Mouse (Mus musculus): Measurements from ENCODE around the gene Klf17.
"Not testable (repeated sequence)": the region's sequence is repeated elsewhere in the genome, so short reads cannot be mapped to it uniquely, and the experiment has no call there.

The Klf17 gene

DNA sequence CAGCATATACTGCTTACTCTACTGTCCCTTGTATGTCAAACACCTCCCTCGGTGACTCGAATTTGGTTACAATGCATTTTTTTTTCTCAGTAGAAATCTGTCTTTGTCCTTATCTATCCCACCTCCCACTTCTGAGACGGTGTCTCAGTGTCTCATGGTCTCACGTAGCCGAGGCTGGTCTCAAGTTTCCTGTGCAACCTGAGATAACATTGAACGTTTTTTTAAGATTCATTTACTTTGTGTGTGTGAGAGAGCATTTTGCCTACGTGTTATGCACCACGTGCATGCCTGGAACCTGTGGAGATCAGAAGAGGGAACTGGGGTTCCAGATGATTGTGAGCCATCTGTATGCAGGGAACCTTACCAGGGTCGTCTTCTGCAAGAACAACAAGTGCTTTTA lies 7.5 kb upstream of the Klf17 start:
- no peaks in the 10 kb centered on the region for H3K9me3 ChIP-seq (ENCODE audit: low read length)
- no peak for TF ChIP-seq POU5F1 (IDR thresholded peaks at IDR 0.05; ENCODE audit: borderline replicate concordance, low read length)
- no peak for TF ChIP-seq CTCF (conservative IDR thresholded peaks at IDR 0.05; ENCODE audit: low read length)
- TF ChIP-seq NANOG (IDR thresholded peaks at IDR 0.05; ENCODE audit: borderline replicate concordance, low read length) = no peak
- H3K4me1 ChIP-seq (replicated peaks; ENCODE audit: low read depth, low read length) = no peaks in the 10 kb centered on the region
- no peaks in the 10 kb centered on the region for H3K27me3 ChIP-seq (ENCODE audit: insufficient read depth, low read length)
- H3K4me3 ChIP-seq (replicated peaks; ENCODE audit: low read length) = no peak overlapping the region
- no peaks in the 10 kb centered on the region for H3K36me3 ChIP-seq (ENCODE audit: insufficient read depth, low read length)

DNA sequence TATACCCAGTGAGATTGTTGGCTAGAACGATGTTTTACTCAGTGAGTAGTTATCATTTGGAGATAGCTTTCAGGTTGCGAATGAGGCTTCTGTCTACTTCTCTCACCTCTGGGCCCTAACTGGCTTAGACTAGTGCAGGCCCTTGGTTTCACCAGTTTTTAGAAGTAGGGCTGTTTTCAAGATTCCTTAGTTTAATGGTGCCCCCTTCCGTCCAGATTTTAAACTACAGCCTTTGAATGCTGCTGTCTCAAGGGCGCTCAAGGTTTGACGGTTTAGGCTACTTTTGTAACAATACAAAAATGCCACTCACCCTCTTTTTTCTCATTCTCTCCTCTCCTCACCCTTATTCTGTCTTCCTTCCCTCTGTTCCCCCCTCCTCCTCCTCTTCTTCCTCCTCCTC lies 5.5 kb upstream of the Klf17 start:
- TF ChIP-seq CTCF (conservative IDR thresholded peaks at IDR 0.05; ENCODE audit: low read length) (peak; percentile 61), POU5F1 (IDR thresholded peaks at IDR 0.05; ENCODE audit: borderline replicate concordance, low read length) (no peak)
- Histone ChIP-seq H3K4me3 (replicated peaks; ENCODE audit: low read length) (no peak overlapping the region), H3K27me3 (ENCODE audit: insufficient read depth, low read length) (no peaks in the 10 kb centered on the region), H3K9me3 (ENCODE audit: low read length) (no peaks in the 10 kb centered on the region), H3K36me3 (ENCODE audit: insufficient read depth, low read length) (no peaks in the 10 kb centered on the region), H3K4me1 (replicated peaks; ENCODE audit: low read depth, low read length) (no peaks in the 10 kb centered on the region)

DNA sequence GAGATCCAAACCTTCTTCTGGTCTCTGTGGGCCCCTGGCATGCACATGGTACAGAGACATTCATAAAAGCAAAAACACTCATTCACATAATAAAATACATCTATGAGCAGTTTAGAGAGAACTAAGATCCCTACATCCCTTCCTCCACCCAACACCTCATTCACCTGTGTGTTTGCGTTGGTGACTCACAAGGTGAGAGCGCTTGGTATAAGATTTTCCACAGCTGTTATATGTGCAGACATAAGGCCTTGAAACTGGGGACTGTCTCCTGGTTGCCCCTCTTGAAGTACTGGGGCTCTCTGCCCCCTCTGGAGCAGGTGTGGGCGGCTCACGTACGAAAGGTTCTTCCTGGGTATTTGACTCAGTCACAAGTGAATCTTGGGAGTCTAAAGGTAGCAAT lies 5.3 kb downstream of the Klf17 start:
- Histone ChIP-seq H3K27me3 (ENCODE audit: insufficient read depth, low read length) (peaks cover 5% of the 10 kb centered on the region), H3K9me3 (ENCODE audit: low read length) (no peaks in the 10 kb centered on the region), H3K4me1 (replicated peaks; ENCODE audit: low read depth, low read length) (no peaks in the 10 kb centered on the region), H3K4me3 (replicated peaks; ENCODE audit: low read length) (no peak overlapping the region), H3K36me3 (ENCODE audit: insufficient read depth, low read length) (no peaks in the 10 kb centered on the region)
- TF ChIP-seq CTCF (conservative IDR thresholded peaks at IDR 0.05; ENCODE audit: low read length) (no peak), NANOG (IDR thresholded peaks at IDR 0.05; ENCODE audit: borderline replicate concordance, low read length) (no peak)

DNA sequence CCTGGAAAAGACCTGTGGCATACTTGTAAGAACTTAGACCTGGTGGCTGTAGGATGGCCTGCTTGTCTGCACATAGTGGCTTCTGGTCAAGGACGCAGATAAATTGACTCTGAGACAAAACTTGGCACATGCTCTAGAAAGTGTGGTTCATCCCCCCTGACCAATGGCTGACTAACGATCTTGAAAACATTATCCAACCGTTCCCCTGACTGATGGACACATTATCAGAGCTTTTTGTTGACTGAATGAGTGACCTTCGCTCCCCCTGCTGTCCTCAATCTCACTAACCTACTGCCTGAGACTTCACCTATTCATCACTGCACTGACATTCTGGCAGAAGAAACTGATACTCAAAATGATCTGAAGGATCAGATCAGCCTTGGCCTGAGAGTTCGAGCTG lies 13.0 kb downstream of the Klf17 start:
- H3K4me3 ChIP-seq (replicated peaks; ENCODE audit: low read length); H3K36me3 ChIP-seq (ENCODE audit: insufficient read depth, low read length); H3K27me3 ChIP-seq (ENCODE audit: insufficient read depth, low read length); H3K4me1 ChIP-seq (replicated peaks; ENCODE audit: low read depth, low read length): not testable (repeated sequence)
- peaks cover 13% of the 10 kb centered on the region for H3K9me3 ChIP-seq (ENCODE audit: low read length)

DNA sequence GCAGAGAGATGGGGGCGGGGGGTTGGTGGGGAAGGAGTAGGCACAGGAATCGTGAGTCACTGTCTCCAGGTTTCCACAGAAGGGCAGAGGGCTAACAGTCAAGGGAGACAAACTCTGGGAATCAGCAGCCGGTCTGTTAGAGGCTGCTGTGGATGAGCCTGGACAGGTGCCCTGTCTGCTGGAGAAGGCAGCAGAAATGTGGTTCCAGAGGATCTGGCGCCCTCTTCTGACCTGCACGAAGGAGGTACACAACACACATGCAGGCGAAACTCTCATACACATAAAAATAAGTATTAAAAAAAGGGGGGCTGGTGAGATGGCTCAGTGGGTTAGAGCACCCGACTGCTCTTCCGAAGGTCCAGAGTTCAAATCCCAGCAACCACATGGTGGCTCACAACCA lies 27.9 kb downstream of the Klf17 start:
- Histone ChIP-seq H3K9me3 (ENCODE audit: low read length) (peaks cover 4% of the 10 kb centered on the region), H3K4me3 (replicated peaks; ENCODE audit: low read length) (no peak overlapping the region), H3K36me3 (ENCODE audit: insufficient read depth, low read length) (no peaks in the 10 kb centered on the region), H3K4me1 (replicated peaks; ENCODE audit: low read depth, low read length) (no peaks in the 10 kb centered on the region), H3K27me3 (ENCODE audit: insufficient read depth, low read length) (0 out of 2 replicates have a peak, but pooled peaks cover 3% of the 10 kb centered on the region)
- TF ChIP-seq CTCF (conservative IDR thresholded peaks at IDR 0.05; ENCODE audit: low read length) (peak; percentile 33), NANOG (IDR thresholded peaks at IDR 0.05; ENCODE audit: borderline replicate concordance, low read length) (no peak)

DNA sequence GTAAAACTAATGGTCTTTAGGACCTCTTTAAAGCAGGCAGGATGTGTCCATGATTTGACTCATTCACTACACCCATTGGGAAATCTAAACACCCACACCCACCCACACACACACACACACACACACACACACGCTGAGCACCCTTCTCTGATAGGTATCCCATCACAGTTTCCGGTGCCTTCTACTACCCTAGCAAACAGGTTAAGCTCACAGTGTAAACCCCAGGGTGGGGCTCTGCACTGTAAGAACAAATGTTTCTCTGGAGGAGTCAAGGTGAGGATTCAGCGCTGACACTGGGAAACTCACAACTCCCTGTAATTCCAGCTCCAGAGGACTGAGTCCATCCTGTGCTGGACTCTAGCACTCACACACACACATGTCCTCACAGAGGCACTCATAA lies 33.5 kb downstream of the Klf17 start:
- TF ChIP-seq POU5F1 (IDR thresholded peaks at IDR 0.05; ENCODE audit: borderline replicate concordance, low read length) (no peak), NANOG (IDR thresholded peaks at IDR 0.05; ENCODE audit: borderline replicate concordance, low read length) (no peak), CTCF (conservative IDR thresholded peaks at IDR 0.05; ENCODE audit: low read length) (no peak)
- H3K9me3 ChIP-seq (ENCODE audit: low read length) = no peaks in the 10 kb centered on the region
- no peak overlapping the region for H3K4me3 ChIP-seq (replicated peaks; ENCODE audit: low read length)
- peaks cover 10% of the 10 kb centered on the region for H3K27me3 ChIP-seq (ENCODE audit: insufficient read depth, low read length)
- H3K36me3 ChIP-seq (ENCODE audit: insufficient read depth, low read length) = no peaks in the 10 kb centered on the region
- 0 out of 2 replicates have a peak, but pooled peaks cover 2% of the 10 kb centered on the region for H3K4me1 ChIP-seq (replicated peaks; ENCODE audit: low read depth, low read length)

DNA sequence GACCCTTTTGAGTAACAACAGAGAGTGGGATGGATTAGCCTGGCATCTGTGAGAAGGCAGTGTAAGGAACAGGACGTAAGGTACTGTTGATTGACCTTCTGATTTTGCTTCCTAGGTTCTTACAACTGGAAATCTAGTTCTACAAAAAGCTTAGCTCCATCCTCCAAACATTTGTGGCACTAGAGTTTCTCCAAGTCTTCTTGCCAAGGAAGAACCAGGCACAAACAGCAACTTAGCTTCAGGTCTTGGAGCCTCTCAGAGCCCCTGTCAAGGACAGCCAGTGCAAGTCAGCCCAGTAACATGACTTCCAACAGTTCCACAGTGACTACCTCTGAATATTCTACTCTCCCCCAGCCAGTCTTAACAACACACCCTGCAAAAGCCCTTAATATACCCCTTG lies 41.3 kb downstream of the Klf17 start, which contains the start of gene Gm12845:
Gene Gm12845, plus strand, starts transcription at position 301 of the 400 bp plus-strand sequence.
- Histone ChIP-seq H3K36me3 (ENCODE audit: insufficient read depth, low read length) (no peaks in the 10 kb centered on the region), H3K4me3 (replicated peaks; ENCODE audit: low read length) (no peak within 1 kb of the TSS), H3K27me3 (ENCODE audit: insufficient read depth, low read length) (peaks cover 4% of the 10 kb centered on the region), H3K9me3 (ENCODE audit: low read length) (no peaks in the 10 kb centered on the region), H3K4me1 (replicated peaks; ENCODE audit: low read depth, low read length) (no peaks in the 10 kb centered on the region)
- TF ChIP-seq CTCF (conservative IDR thresholded peaks at IDR 0.05; ENCODE audit: low read length) (no peak), POU5F1 (IDR thresholded peaks at IDR 0.05; ENCODE audit: borderline replicate concordance, low read length) (no peak), NANOG (IDR thresholded peaks at IDR 0.05; ENCODE audit: borderline replicate concordance, low read length) (no peak)

DNA sequence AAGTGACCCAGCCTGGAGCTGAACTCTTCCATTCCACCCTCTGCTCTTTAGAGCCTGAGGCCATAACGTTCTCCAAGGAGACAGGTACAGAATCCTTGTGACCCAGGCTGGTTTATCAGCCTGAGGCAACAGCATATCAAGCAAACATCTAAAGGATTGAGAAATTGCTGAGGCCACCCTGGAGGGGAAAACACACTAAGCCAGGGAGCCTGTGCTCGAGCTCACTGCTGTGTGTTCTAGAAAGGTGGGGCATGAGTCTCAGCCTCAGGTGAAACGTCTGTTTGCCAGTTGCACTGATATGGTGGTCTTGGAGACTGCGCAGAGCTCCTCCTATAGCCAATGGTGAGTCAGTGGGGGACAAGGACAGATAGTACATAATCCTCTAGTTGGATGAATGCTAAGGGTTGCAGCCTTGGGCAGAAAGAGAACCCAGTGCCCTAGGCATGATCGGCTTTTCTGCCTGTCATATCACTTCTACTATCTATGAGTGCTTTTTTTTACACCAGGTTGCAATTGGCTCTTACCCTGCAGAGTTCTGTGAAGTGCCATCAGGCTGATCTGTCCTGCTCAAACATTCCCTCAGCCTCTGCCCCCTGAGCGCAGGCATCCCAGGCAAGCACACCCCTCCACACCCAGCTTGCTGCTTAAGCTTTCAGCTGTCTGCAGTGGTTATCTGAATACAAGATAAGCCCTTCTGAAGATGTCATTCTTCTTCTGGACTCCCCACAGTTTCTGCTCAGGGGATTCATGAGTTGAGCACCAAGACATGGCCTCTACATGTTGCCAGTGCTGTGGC lies 51.9 kb downstream of the Klf17 start:
- no peaks in the 10 kb centered on the region for H3K9me3 ChIP-seq (ENCODE audit: low read length)
- no peaks in the 10 kb centered on the region for H3K4me1 ChIP-seq (replicated peaks; ENCODE audit: low read depth, low read length)
- no peak for TF ChIP-seq NANOG (IDR thresholded peaks at IDR 0.05; ENCODE audit: borderline replicate concordance, low read length)
- TF ChIP-seq POU5F1 (IDR thresholded peaks at IDR 0.05; ENCODE audit: borderline replicate concordance, low read length) = no peak
- no peak for TF ChIP-seq CTCF (conservative IDR thresholded peaks at IDR 0.05; ENCODE audit: low read length)
- no peak overlapping the region for H3K4me3 ChIP-seq (replicated peaks; ENCODE audit: low read length)
- H3K27me3 ChIP-seq (ENCODE audit: insufficient read depth, low read length) = no peaks in the 10 kb centered on the region
- H3K36me3 ChIP-seq (ENCODE audit: insufficient read depth, low read length) = no peaks in the 10 kb centered on the region

DNA sequence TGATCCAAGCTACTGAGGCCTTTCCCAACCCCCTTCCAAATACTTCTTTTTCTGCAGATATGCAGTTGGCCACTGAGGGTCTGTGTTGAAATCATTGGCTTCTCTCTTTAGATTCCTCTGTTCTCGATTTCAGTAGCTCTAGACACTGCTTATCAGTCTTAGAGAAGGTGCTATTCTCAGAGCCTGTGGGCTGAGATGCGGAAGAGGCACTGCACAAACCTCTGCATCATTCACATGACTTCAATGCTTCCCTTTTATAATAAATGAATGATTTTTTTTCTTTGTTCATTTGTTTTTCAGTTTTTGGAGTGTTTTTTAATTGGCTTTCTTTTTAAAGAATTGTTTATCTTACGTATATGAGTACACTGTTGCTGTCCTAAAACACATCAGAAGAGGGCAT lies 53.1 kb downstream of the Klf17 start:
- H3K4me3 ChIP-seq (replicated peaks; ENCODE audit: low read length) = no peak overlapping the region
- H3K27me3 ChIP-seq (ENCODE audit: insufficient read depth, low read length) = no peaks in the 10 kb centered on the region
- no peaks in the 10 kb centered on the region for H3K4me1 ChIP-seq (replicated peaks; ENCODE audit: low read depth, low read length)
- TF ChIP-seq NANOG (IDR thresholded peaks at IDR 0.05; ENCODE audit: borderline replicate concordance, low read length) (no peak), POU5F1 (IDR thresholded peaks at IDR 0.05; ENCODE audit: borderline replicate concordance, low read length) (no peak), CTCF (conservative IDR thresholded peaks at IDR 0.05; ENCODE audit: low read length) (no peak)
- no peaks in the 10 kb centered on the region for H3K36me3 ChIP-seq (ENCODE audit: insufficient read depth, low read length)
- no peaks in the 10 kb centered on the region for H3K9me3 ChIP-seq (ENCODE audit: low read length)
